Mouse (Mus musculus): Measurements from ENCODE around the gene Gm20388. TPM values are rescaled to one million over a fixed set of nuclear protein-coding genes. Genes with fewer than 3 reads are reported as not detected.

Gm20388 gene
- total RNA-seq, 2 experiments from 2014 or later = 1.3 to 8.5 TPM

DNA sequence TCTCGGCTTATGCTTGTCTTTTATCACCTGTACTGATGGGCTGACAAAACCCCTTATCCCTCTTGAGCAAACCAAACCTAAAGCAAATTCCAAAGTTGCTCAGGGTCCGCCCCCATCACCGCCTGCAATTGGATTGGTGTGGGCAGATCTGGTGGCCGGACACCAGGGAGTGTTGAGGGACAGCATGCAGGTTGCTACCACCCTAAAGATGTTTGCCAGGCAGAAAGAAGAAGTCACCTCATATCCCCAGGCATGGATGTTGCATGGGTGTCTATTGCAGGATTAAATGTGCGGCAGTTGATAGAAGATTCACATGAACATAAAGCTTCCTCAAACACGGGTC, 4189.0 kb downstream of the Gm20388 start:
- DNase-seq (ENCODE audit: low spot score in 2 of 2) = no peak

- no peak for DNase-seq (ENCODE audit: low spot score in 2 of 2)
Measured at GRCm38 (mm10) chr8:124105869-124106268, 4195.2 kb downstream of the Gm20388 start.

DNA sequence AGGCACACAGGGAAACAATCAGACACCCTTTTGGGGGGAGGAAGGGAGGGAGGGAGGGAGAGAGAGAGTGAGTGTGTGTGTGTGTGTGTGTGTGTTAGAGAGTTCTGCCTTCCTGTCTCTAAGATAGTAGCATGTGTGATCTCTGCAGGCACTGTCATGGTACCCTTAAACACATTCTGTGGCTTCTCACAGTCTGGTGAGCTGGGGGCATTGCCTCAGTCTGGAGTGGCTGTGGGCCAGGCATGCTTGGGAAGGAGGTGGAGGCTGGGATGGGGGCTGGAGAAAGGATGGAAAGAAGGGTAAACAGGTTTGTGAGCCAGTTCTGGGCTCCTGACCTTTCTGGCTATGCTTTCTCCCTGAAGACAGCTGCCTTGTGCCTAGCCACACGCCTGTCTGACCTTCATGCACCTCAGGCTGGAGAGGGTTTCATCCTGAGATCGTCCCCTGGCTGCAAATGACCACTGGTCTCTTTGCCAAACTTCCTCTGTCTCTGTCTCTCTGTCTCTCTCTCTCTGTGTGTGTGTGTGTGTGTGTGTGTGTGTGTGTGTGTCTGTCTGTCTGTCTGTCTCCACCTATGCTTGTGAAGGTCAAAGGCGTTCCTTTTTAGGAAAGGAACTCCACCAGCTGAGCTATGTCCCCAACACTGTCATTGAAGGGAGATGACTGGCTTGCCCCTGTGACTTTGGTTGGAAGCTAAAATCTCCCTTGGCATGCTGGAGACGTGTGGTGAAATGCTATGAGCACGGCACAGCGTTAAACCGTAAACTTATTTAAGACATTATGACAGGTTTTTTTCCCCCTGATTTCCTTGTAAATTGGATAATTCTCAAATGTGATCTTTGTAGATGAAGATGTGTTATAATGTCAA, 4195.9 kb downstream of the Gm20388 start:
- no peak for DNase-seq (ENCODE audit: low spot score in 2 of 2)

GRCm38 (mm10) chr8:124113108-124113507, 4202.5 kb downstream of the Gm20388 start:
- DNase-seq (ENCODE audit: low spot score in 2 of 2) = no peak

DNA sequence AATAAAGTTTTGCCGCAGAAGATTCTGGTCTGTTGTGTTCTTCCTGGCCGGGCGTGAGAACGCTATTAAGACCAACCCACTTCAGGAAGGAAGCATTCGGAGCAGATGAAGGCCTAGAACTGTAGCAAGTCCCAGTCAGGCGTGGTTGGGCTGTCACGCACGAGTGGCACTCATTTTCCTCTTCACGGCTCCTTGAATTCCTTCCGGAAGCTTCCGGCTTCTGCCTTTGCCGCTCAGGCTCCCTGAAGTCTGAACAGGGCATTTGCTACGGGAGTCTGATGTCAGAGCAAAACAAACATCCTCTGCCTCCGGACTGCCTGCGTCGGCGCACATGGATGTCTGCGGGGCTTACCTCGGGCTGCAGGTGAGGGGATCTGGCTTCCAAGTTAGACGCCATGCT, 4214.6 kb downstream of the Gm20388 start:
- no peak for DNase-seq (ENCODE audit: low spot score in 2 of 2)

DNA sequence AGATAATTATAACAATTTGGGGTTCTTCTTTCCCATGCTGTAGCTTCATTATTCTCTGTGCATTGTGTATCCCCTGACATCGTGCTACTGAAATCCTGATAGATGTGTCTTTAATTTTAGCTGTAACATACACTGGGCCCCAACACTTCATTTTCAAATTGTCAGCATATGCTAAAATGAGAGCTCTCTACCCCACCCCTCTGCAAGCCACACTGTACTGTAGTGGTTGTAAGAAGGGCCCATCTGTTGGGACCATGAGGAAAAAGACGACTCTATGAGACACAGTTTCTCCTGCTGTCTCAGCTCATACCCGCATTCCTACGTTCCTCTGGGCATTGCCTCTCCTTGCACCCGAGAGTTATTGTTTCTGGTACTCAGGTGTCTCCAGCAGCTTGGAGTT, 4226.6 kb downstream of the Gm20388 start:
- DNase-seq (ENCODE audit: low spot score in 2 of 2) = no peak

DNA sequence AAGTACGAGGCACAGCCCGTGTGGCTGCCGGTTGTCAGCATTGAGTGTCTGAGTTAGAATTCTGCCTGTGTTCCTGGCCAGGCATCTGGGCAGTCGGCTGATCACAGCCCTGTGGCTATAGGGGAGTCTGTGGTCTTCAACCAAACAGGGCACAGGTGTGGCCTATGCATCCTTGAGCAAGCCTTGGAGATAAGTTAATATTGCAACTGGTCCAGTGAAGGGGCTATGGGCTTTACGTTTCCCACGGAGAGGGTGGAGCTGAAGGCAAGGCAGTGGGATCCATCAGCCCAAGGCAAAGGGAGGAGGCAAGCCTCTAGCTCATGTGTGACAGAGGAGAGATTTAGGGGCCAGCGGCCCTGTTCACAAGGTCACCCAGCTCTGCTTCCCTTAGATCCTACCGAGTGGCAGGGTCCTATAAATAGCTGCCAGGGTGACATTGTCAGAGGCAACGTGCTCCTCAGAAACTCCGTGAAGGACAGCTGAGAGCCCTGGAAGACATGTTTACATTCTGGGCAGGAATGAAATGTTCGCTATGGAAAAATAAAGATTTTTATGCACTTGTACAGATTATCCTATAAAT, 4229.7 kb downstream of the Gm20388 start:
- no peak for DNase-seq (ENCODE audit: low spot score in 2 of 2)

DNA sequence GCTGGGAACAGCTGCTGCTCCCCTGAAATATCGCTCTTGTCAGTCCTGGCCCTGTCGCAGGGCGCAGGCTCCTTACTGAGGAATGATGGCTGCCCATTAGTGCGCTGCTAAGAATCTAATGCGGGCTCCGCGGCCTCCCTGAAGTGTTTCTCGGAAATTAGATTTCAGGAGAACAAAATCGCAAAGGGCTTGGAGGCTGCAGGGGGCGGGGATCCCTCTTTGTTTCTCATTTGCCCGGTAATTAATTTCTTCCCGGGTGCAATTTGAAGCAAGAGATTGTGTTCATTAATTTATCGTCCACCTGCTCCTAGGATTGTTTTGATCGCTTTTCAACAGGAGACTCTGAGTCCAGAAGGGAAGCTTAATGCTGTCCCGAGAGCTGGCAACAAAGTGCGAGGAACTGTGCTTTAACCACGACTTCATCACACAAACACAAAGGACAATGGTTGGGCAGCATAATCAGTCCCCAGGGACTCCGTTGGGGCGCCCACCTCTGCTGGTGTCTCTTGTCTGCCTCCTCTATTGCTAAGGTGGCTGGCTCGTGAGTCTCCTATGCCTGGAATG, 4230.3 kb downstream of the Gm20388 start:
- DNase-seq (ENCODE audit: low spot score in 2 of 2) = no peak

GRCm38 (mm10) chr8:124141681-124142391, 4231.2 kb downstream of the Gm20388 start:
- DNase-seq (ENCODE audit: low spot score in 2 of 2) = peak in 1 of 2 experiments; percentile 30

DNA sequence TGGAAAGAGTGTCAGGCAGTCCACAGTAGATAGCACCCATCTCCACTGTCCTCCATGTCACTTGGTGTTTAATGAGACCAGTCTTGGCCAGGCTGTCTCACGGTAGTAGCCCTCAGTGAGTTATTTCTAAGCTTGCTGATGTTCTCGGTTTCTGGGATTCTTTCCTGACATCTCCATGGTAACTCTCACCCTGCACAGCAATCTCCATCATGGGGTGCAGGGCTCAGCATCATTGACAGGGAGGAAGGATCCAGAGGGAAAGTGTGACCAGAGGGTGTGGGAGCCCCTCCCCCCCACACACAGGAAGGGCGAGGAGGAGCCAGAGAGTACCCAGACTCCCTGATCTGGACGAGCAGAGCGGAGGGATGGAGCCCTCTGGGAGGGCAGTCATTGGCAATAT, 4232.4 kb downstream of the Gm20388 start:
- DNase-seq (ENCODE audit: low spot score in 2 of 2) = no peak

GRCm38 (mm10) chr8:124143871-124144618, 4233.4 kb downstream of the Gm20388 start:
- no peak for DNase-seq (ENCODE audit: low spot score in 2 of 2)

- no peak for DNase-seq (ENCODE audit: low spot score in 2 of 2)
Measured at GRCm38 (mm10) chr8:124144619-124144980, 4234.0 kb downstream of the Gm20388 start.

GRCm38 (mm10) chr8:124146286-124146685, 4235.6 kb downstream of the Gm20388 start:
- no peak for DNase-seq (ENCODE audit: low spot score in 2 of 2)

GRCm38 (mm10) chr8:124150009-124150408, 4239.4 kb downstream of the Gm20388 start:
- DNase-seq (ENCODE audit: low spot score in 2 of 2) = no peak

DNA sequence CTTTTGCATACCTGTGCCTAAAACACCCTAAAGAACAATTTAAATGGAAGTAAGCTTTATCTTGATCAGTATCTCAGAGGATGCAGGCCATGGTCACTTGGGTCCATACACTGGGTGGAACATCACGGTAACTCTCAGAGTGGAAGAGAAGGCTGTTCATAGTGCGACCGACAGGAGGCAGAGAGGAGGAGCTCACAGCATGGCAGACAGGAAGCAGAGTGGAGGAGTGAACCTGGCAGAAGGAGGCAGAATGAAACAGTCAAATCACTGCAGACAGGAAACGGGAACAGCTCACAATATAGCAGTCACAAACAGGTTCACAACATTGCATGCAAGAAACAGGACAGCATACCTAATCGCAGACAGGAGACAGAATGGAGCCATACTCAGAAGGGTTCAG, 4239.9 kb downstream of the Gm20388 start:
- no peak for DNase-seq (ENCODE audit: low spot score in 2 of 2)

GRCm38 (mm10) chr8:124151881-124152280, 4241.2 kb downstream of the Gm20388 start:
- DNase-seq (ENCODE audit: low spot score in 2 of 2) = no peak

GRCm38 (mm10) chr8:124152771-124153170, 4242.1 kb downstream of the Gm20388 start:
- DNase-seq (ENCODE audit: low spot score in 2 of 2) = no peak

GRCm38 (mm10) chr8:124156324-124156723, 4245.7 kb downstream of the Gm20388 start:
- no peak for DNase-seq (ENCODE audit: low spot score in 2 of 2)

GRCm38 (mm10) chr8:124161683-124162082, 4251.0 kb downstream of the Gm20388 start:
- no peak for DNase-seq (ENCODE audit: low spot score in 2 of 2)

- DNase-seq (ENCODE audit: low spot score in 2 of 2) = no peak
Measured at GRCm38 (mm10) chr8:124163258-124163657, 4252.6 kb downstream of the Gm20388 start.

- no peak for DNase-seq (ENCODE audit: low spot score in 2 of 2)
Measured at GRCm38 (mm10) chr8:124169749-124170148, 4259.1 kb downstream of the Gm20388 start.

Measured in adrenal gland, adult 18-20 months (tissue).